Mouse (Mus musculus): ENCODE data around the gene Trat1. TPM values are rescaled to one million over a fixed set of nuclear protein-coding genes. Genes with fewer than 3 reads are reported as not detected.

Gene Trat1
- polyA plus RNA-seq, 1 experiment from 2014 or later: not detected

GRCm38 (mm10) chr16:48701896-48702295 lies 69.9 kb downstream of the Trat1 start:
- Histone ChIP-seq H3K27me3 (no peaks in the 10 kb centered on the region), H3K36me3 (no peaks in the 10 kb centered on the region), H3K27ac (no peak overlapping the region), H3K9me3 (replicated peaks) (no peaks in the 10 kb centered on the region), H3K4me1 (no peaks in the 10 kb centered on the region), H3K4me3 (replicated peaks) (no peak overlapping the region), H3K4me2 (no peak overlapping the region), H3K9ac (no peak overlapping the region)
- 77% methylated on average over 3 of the region's 3 CpGs for WGBS
- ATAC-seq (replicated peaks; ENCODE audit: low FRiP score): no peak

Other genes starting within 250 kb of the Trat1 start
- not detected in 2 replicates for gene Retnlb, start 44.8 kb upstream of the Trat1 start, polyA plus RNA-seq (2015; fragmentation: Nextera tagmentation; extraction: Ambion mirVana)
- not detected in 2 replicates for gene Retnla, start 70.5 kb upstream of the Trat1 start, polyA plus RNA-seq (2015; fragmentation: Nextera tagmentation; extraction: Ambion mirVana)
- gene Retnlg, start 100.6 kb upstream of the Trat1 start, polyA plus RNA-seq (2015; fragmentation: Nextera tagmentation; extraction: Ambion mirVana): 0.31 and 0.95 TPM in 2 replicates
- gene Dzip3, start 222.1 kb upstream of the Trat1 start, polyA plus RNA-seq (2015; fragmentation: Nextera tagmentation; extraction: Ambion mirVana): 30.9 and 31.5 TPM in 2 replicates
- 25.2 and 29.0 TPM in 2 replicates for gene Cip2a, start 222.2 kb upstream of the Trat1 start, polyA plus RNA-seq (2015; fragmentation: Nextera tagmentation; extraction: Ambion mirVana)